Mouse (Mus musculus) kidney, embryonic 14.5 days (tissue): ENCODE results near the gene Kdm6a. TPM values are rescaled to one million over a fixed set of nuclear protein-coding genes. Genes with fewer than 3 reads are reported as not detected.

Experiments
- ATAC-seq: fragments of 200-750 bp; cut with Nextera tagmentation; 2 replicates; pipeline ENCODE4 v1.8.0; 2017; ENCODE audit warnings: moderate number of reproducible peaks, mild to moderate bottlenecking, moderate TSS enrichment, moderate library complexity; ENCODE audit not compliant: low FRiP score, low TSS enrichment
- H3K27ac ChIP-seq: fragments of 300-500 bp; sonication (generic); 2 replicates; pipeline ENCODE4 v1.5.1; 2014; ENCODE audit warnings: low read depth, mild to moderate bottlenecking, low read length, moderate library complexity, mixed read lengths
- H3K27me3 ChIP-seq: fragments of 300-500 bp; sonication (generic); 2 replicates; pipeline ENCODE4 v1.6.1; 2014; ENCODE audit warnings: mild to moderate bottlenecking, low read length; ENCODE audit not compliant: control insufficient read depth, insufficient read depth
- H3K36me3 ChIP-seq: fragments of 300-500 bp; sonication (generic); 2 replicates; pipeline ENCODE4 v1.6.1; 2014; ENCODE audit warnings: low read length, mixed read lengths; ENCODE audit not compliant: control insufficient read depth, insufficient read depth
- H3K4me1 ChIP-seq: fragments of 300-500 bp; sonication (generic); 2 replicates; pipeline ENCODE4 v1.6.1; 2014; ENCODE audit warnings: low read length, mixed read lengths; ENCODE audit not compliant: control insufficient read depth, insufficient read depth
- H3K4me2 ChIP-seq: fragments of 300-500 bp; sonication (generic); replicated peaks from 2 replicates; pipeline ENCODE4 v1.6.1; 2014; ENCODE audit warnings: low read depth, mild to moderate bottlenecking, low read length
- H3K4me3 ChIP-seq: fragments of 300-500 bp; sonication (generic); 2 replicates; pipeline ENCODE4 v1.5.1; 2014; ENCODE audit warnings: mild to moderate bottlenecking, low read length
- H3K9ac ChIP-seq: fragments of 300-500 bp; sonication (generic); 2 replicates; pipeline ENCODE4 v1.6.1; 2014; ENCODE audit warnings: low read depth, mild to moderate bottlenecking, low read length, moderate library complexity
- H3K9me3 ChIP-seq: fragments of 300-500 bp; sonication (generic); 2 replicates; pipeline ENCODE4 v1.6.1; 2016; ENCODE audit warnings: low read length; ENCODE audit not compliant: control insufficient read depth
- WGBS: fragments of 180-500 bp; shearing (Covaris S2); extraction: QIAGEN DNeasy Blood & Tissue Kit; methylation state at CpG from one replicate; pipeline ENCODE4 v1.1.7; 2014; 5-methylcytosine and 5-hydroxymethylcytosine counted together
- polyA plus RNA-seq: library from polyadenylated mRNA; unstranded; fragments of >200 nt; fragmentation: Nextera tagmentation; extraction: Ambion mirVana; gene quantifications from 2 replicates; pipeline ENCODE4 v1.2.1, GENCODE M21; 2014

The Kdm6a gene
- polyA plus RNA-seq = 22.4 and 27.1 TPM in 2 replicates

GRCm38 (mm10) chrX:18162192-18162857, at the start of gene Kdm6a:
TSS of gene Kdm6a (plus strand) at chrX:18162575.
- WGBS = under 1% methylated on average over 47 of the region's 50 CpGs
- no peaks in the 10 kb centered on the region for H3K27me3 ChIP-seq
- H3K36me3 ChIP-seq = no peaks in the 10 kb centered on the region
- H3K9ac ChIP-seq = peak within 1 kb of the TSS; percentile 95
- peak within 1 kb of the TSS; percentile 77 for H3K4me3 ChIP-seq
- H3K4me2 ChIP-seq = peak within 1 kb of the TSS; percentile 58
- no peaks in the 10 kb centered on the region for H3K4me1 ChIP-seq
- peak; percentile 99 for ATAC-seq
- peak within 1 kb of the TSS; percentile 98 for H3K27ac ChIP-seq
- no peaks in the 10 kb centered on the region for H3K9me3 ChIP-seq

- Histone ChIP-seq H3K4me2 (no peak within 1 kb of the TSS), H3K27me3 (no peaks in the 10 kb centered on the region), H3K4me1 (no peaks in the 10 kb centered on the region), H3K9me3 (no peaks in the 10 kb centered on the region), H3K27ac (no peak within 1 kb of the TSS), H3K9ac (no peak within 1 kb of the TSS), H3K4me3 (no peak within 1 kb of the TSS), H3K36me3 (no peaks in the 10 kb centered on the region)
- no peak for ATAC-seq
- 87% methylated on average over 1 of the region's 1 CpGs for WGBS
Observed at GRCm38 (mm10) chrX:18145557-18145956, 16.8 kb upstream of the Kdm6a start, which contains the start of gene Dusp21. TSS of gene Dusp21 (plus strand) at chrX:18145857.

- Histone ChIP-seq H3K4me3 (peak overlapping the region; percentile 77; the same call in 1 of the 2 replicates), H3K4me2 (peak overlapping the region; percentile 58; the same call in 1 of the 2 replicates), H3K9me3 (no peaks in the 10 kb centered on the region), H3K4me1 (no peaks in the 10 kb centered on the region), H3K27ac (no peak overlapping the region), H3K27me3 (no peaks in the 10 kb centered on the region), H3K36me3 (no peaks in the 10 kb centered on the region), H3K9ac (no peak overlapping the region)
- ATAC-seq = no peak
- WGBS = 65% methylated on average over 4 of the region's 4 CpGs
Observed at GRCm38 (mm10) chrX:18160734-18161442, 1.5 kb upstream of the Kdm6a start.

GRCm38 (mm10) chrX:18161796-18162191, 581 bp upstream of the Kdm6a start:
- Histone ChIP-seq H3K27me3 (no peaks in the 10 kb centered on the region), H3K4me3 (peak overlapping the region; percentile 77), H3K4me2 (peak overlapping the region; percentile 58), H3K36me3 (no peaks in the 10 kb centered on the region), H3K9ac (peak overlapping the region; percentile 74), H3K4me1 (no peaks in the 10 kb centered on the region), H3K27ac (peak overlapping the region; percentile 87), H3K9me3 (no peaks in the 10 kb centered on the region)
- WGBS = under 1% methylated on average over 28 of the region's 28 CpGs
- ATAC-seq = no peak; the same call in 1 of the 2 replicates

GRCm38 (mm10) chrX:18162861-18163731, 721 bp downstream of the Kdm6a start:
- peak; percentile 44; the same call in 1 of the 2 replicates for ATAC-seq
- no peaks in the 10 kb centered on the region for H3K4me1 ChIP-seq
- no peaks in the 10 kb centered on the region for H3K27me3 ChIP-seq
- no peaks in the 10 kb centered on the region for H3K9me3 ChIP-seq
- peak overlapping the region; percentile 77 for H3K4me3 ChIP-seq
- H3K27ac ChIP-seq = peak overlapping the region; percentile 98
- H3K36me3 ChIP-seq = no peaks in the 10 kb centered on the region
- H3K4me2 ChIP-seq = peak overlapping the region; percentile 46
- under 1% methylated on average over 86 of the region's 95 CpGs for WGBS
- peak overlapping the region; percentile 95 for H3K9ac ChIP-seq

GRCm38 (mm10) chrX:18163917-18164624, 1.7 kb downstream of the Kdm6a start:
- 5% methylated on average over 10 of the region's 10 CpGs for WGBS
- no peaks in the 10 kb centered on the region for H3K4me1 ChIP-seq
- H3K36me3 ChIP-seq = no peaks in the 10 kb centered on the region
- H3K27me3 ChIP-seq = no peaks in the 10 kb centered on the region
- peak overlapping the region; percentile 46 for H3K4me2 ChIP-seq
- ATAC-seq = no peak
- peak overlapping the region; percentile 77 for H3K4me3 ChIP-seq
- peak overlapping the region; percentile 98 for H3K27ac ChIP-seq
- H3K9ac ChIP-seq = peak overlapping the region; percentile 95
- no peaks in the 10 kb centered on the region for H3K9me3 ChIP-seq

- H3K9ac ChIP-seq = no peak overlapping the region
- no peaks in the 10 kb centered on the region for H3K36me3 ChIP-seq
- H3K27ac ChIP-seq = no peak overlapping the region
- peak overlapping the region; percentile 46 for H3K4me2 ChIP-seq
- H3K9me3 ChIP-seq = no peaks in the 10 kb centered on the region
- H3K27me3 ChIP-seq = no peaks in the 10 kb centered on the region
- no peaks in the 10 kb centered on the region for H3K4me1 ChIP-seq
- ATAC-seq = no peak
- H3K4me3 ChIP-seq = peak overlapping the region; percentile 77; the same call in 1 of the 2 replicates
- WGBS = 78% methylated on average over 2 of the region's 2 CpGs
Observed at GRCm38 (mm10) chrX:18165121-18165520, 2.7 kb downstream of the Kdm6a start.

- ATAC-seq = no peak
- Histone ChIP-seq H3K9me3 (no peaks in the 10 kb centered on the region), H3K4me1 (no peaks in the 10 kb centered on the region), H3K4me2 (no peak overlapping the region), H3K36me3 (no peaks in the 10 kb centered on the region), H3K9ac (no peak overlapping the region), H3K27ac (no peak overlapping the region), H3K4me3 (no peak overlapping the region), H3K27me3 (no peaks in the 10 kb centered on the region)
- 91% methylated on average over 3 of the region's 3 CpGs for WGBS
Observed at GRCm38 (mm10) chrX:18166961-18167360, 4.6 kb downstream of the Kdm6a start.
